Mouse (Mus musculus) cerebellum, postnatal 10 days (tissue): ENCODE measurements around the gene Ccnd3.

Experiments used
- DNase-seq, 2 experiments: peaks; one replicate each; pipeline ENCODE4 v3.0.0; 2021; ENCODE audit warnings: mixed read lengths in 2 of 2

Gene Ccnd3

GRCm38 (mm10) chr17:47516232-47516631 is 11.4 kb downstream of the Ccnd3 start:
- DNase-seq: no peak

- DNase-seq: no peak
Measured at GRCm38 (mm10) chr17:47518205-47518604, 13.4 kb downstream of the Ccnd3 start.

- peak in 1 of 2 experiments; percentile 55 for DNase-seq
Measured at GRCm38 (mm10) chr17:47521551-47522258, 16.9 kb downstream of the Ccnd3 start.

GRCm38 (mm10) chr17:47522536-47522935 is 17.7 kb downstream of the Ccnd3 start:
- no peak for DNase-seq

- DNase-seq: peak in 1 of 2 experiments; percentile 17
Measured at GRCm38 (mm10) chr17:47523211-47523682, 18.4 kb downstream of the Ccnd3 start.

GRCm38 (mm10) chr17:47524055-47524454 is 19.2 kb downstream of the Ccnd3 start:
- DNase-seq: no peak

- no peak for DNase-seq
Measured at GRCm38 (mm10) chr17:47524991-47525390, 20.1 kb downstream of the Ccnd3 start.

GRCm38 (mm10) chr17:47526856-47527520 is 22.1 kb downstream of the Ccnd3 start:
- peak in 1 of 2 experiments; percentile 45 for DNase-seq

- no peak for DNase-seq
Measured at GRCm38 (mm10) chr17:47527581-47528300, 22.9 kb downstream of the Ccnd3 start.

GRCm38 (mm10) chr17:47528919-47529318 is 24.1 kb downstream of the Ccnd3 start:
- DNase-seq: no peak

GRCm38 (mm10) chr17:47529595-47529994 is 24.7 kb downstream of the Ccnd3 start:
- no peak for DNase-seq

- no peak for DNase-seq
Measured at GRCm38 (mm10) chr17:47531387-47531818, 26.6 kb downstream of the Ccnd3 start.

- no peak for DNase-seq
Measured at GRCm38 (mm10) chr17:47532364-47532763, 27.5 kb downstream of the Ccnd3 start.

GRCm38 (mm10) chr17:47533691-47534090 is 28.8 kb downstream of the Ccnd3 start:
- DNase-seq: no peak

- no peak for DNase-seq
Measured at GRCm38 (mm10) chr17:47535812-47536236, 31.0 kb downstream of the Ccnd3 start.

GRCm38 (mm10) chr17:47538049-47538448 is 33.2 kb downstream of the Ccnd3 start:
- DNase-seq: no peak

- no peak for DNase-seq
Measured at GRCm38 (mm10) chr17:47539128-47539527, 34.3 kb downstream of the Ccnd3 start.

- DNase-seq: no peak
Measured at GRCm38 (mm10) chr17:47542061-47542460, 37.2 kb downstream of the Ccnd3 start.

- DNase-seq: no peak
Measured at GRCm38 (mm10) chr17:47543051-47543650, 38.3 kb downstream of the Ccnd3 start.

- no peak for DNase-seq
Measured at GRCm38 (mm10) chr17:47545154-47545553, 40.3 kb downstream of the Ccnd3 start.

GRCm38 (mm10) chr17:47545861-47546331 is 41.0 kb downstream of the Ccnd3 start:
- peak; percentile 25 to 28 for DNase-seq

- DNase-seq: peak; percentile 14
Measured at GRCm38 (mm10) chr17:47551049-47551448, 46.2 kb downstream of the Ccnd3 start.

- DNase-seq: no peak
Measured at GRCm38 (mm10) chr17:47552994-47553393, 48.1 kb downstream of the Ccnd3 start.
